Mouse (Mus musculus) liver, postnatal 0 days (tissue): Measurements from ENCODE around the gene Kcnq2.

ENCODE experiments used
- CTCF ChIP-seq: sonication (generic); IDR thresholded peaks from 2 replicates; pipeline ENCODE4 v1.5.1; 2016; ENCODE audit warnings: antibody characterized with exemption, low read depth
- EP300 ChIP-seq: IDR thresholded peaks from 2 replicates; pipeline ENCODE4 v1.6.1; 2016; ENCODE audit warnings: antibody characterized with exemption, low read depth, mild to moderate bottlenecking

DNA sequence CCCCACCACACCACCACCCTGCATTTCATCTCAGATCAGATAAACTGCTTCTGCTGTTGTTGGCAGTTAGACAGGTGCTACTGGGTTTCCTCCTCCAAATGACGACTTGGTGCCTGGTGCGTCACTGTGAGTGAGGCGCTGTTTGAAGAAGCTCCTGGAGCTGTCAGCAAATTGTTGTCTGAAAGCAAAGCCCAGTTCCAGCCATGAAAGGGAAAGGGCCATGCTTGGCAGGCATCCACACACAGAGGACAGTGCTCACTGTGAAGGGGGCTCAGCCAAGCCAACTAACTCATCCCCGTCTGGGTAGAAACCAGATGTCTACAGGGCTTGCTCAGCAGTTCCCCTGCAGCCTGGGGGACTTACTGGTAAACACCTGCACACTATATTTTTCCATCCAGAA, 6.1 kb downstream of the Kcnq2 start:
- TF ChIP-seq CTCF (no peak), EP300 (no peak)
